Mouse (Mus musculus) forebrain, embryonic 16.5 days (tissue): ENCODE data around the gene Ppfia2. TPM values are rescaled to one million over a fixed set of nuclear protein-coding genes. Genes with fewer than 3 reads are reported as not detected.
A peak's percentile ranks its signal among the peaks of the same experiment; 100 is the strongest.

Experiments used
- ATAC-seq: fragments of 200-750 bp; cut with Nextera tagmentation; 2 replicates; pipeline ENCODE4 v1.8.0; 2017; ENCODE audit warnings: mild to moderate bottlenecking, moderate library complexity
- H3K27ac ChIP-seq: fragments of 300-500 bp; sonication (generic); 2 replicates; pipeline ENCODE4 v1.5.1; 2014; ENCODE audit warnings: low read length, control low read depth
- H3K27me3 ChIP-seq: fragments of 300-500 bp; sonication (generic); replicated peaks from 2 replicates; pipeline ENCODE4 v1.6.1; 2014; ENCODE audit warnings: low read length; ENCODE audit not compliant: control insufficient read depth, insufficient read depth
- H3K36me3 ChIP-seq: fragments of 300-500 bp; sonication (generic); 2 replicates; pipeline ENCODE4 v1.6.1; 2014; ENCODE audit not compliant: control insufficient read depth, insufficient read depth
- H3K4me1 ChIP-seq: fragments of 300-500 bp; sonication (generic); replicated peaks from 2 replicates; pipeline ENCODE4 v1.6.1; 2014; ENCODE audit warnings: low read length; ENCODE audit not compliant: control insufficient read depth, insufficient read depth
- H3K4me2 ChIP-seq: fragments of 300-500 bp; sonication (generic); 2 replicates; pipeline ENCODE4 v1.6.1; 2014; ENCODE audit warnings: mild to moderate bottlenecking, low read length, control low read depth
- H3K4me3 ChIP-seq: fragments of 300-500 bp; sonication (generic); replicated peaks from 2 replicates; pipeline ENCODE4 v1.5.1; 2014; ENCODE audit warnings: mild to moderate bottlenecking, low read length, control low read depth
- H3K9ac ChIP-seq: fragments of 300-500 bp; sonication (generic); replicated peaks from 2 replicates; pipeline ENCODE4 v1.6.1; 2014; ENCODE audit warnings: low read depth, low read length, control low read depth
- H3K9me3 ChIP-seq: fragments of 300-500 bp; sonication (generic); 2 replicates; pipeline ENCODE4 v1.6.1; 2016; ENCODE audit warnings: low read length; ENCODE audit not compliant: control insufficient read depth
- WGBS: fragments of 180-500 bp; shearing (Covaris S2); extraction: QIAGEN DNeasy Blood & Tissue Kit; methylation state at CpG from one replicate; pipeline ENCODE4 v1.1.7; 2014; 5-methylcytosine and 5-hydroxymethylcytosine counted together
- polyA plus RNA-seq: library from polyadenylated mRNA; unstranded; fragments of >200 nt; fragmentation: Nextera tagmentation; extraction: Ambion mirVana; gene quantifications from 2 replicates; pipeline ENCODE4 v1.2.1, GENCODE M21; 2015

Ppfia2 gene
- polyA plus RNA-seq, 1 experiment from 2014 or later: 39.4 TPM

GRCm38 (mm10) chr10:106924798-106925197 is 454.7 kb downstream of the Ppfia2 start:
- H3K27me3 ChIP-seq: no peaks in the 10 kb centered on the region
- H3K9me3 ChIP-seq: no peaks in the 10 kb centered on the region; the same call in 1 of the 2 replicates
- no peaks in the 10 kb centered on the region for H3K36me3 ChIP-seq
- H3K4me3 ChIP-seq: no peak overlapping the region
- no peak overlapping the region for H3K9ac ChIP-seq
- ATAC-seq: peak; percentile 28; the same call in 1 of the 2 replicates
- WGBS: 90% methylated on average over 3 of the region's 3 CpGs
- H3K4me1 ChIP-seq: 0 out of 2 replicates have a peak, but pooled peaks cover 6% of the 10 kb centered on the region
- H3K27ac ChIP-seq: no peak overlapping the region
- no peak overlapping the region for H3K4me2 ChIP-seq

- ATAC-seq: peak; percentile 41; the same call in 1 of the 2 replicates
- Histone ChIP-seq H3K4me3 (no peak overlapping the region), H3K9ac (no peak overlapping the region), H3K36me3 (no peaks in the 10 kb centered on the region), H3K27me3 (no peaks in the 10 kb centered on the region), H3K4me1 (0 out of 2 replicates have a peak, but pooled peaks cover 6% of the 10 kb centered on the region), H3K4me2 (no peak overlapping the region), H3K27ac (no peak overlapping the region), H3K9me3 (no peaks in the 10 kb centered on the region; the same call in 1 of the 2 replicates)
- 41% methylated on average over 9 of the region's 9 CpGs for WGBS
Observed at GRCm38 (mm10) chr10:106928576-106929332, 458.6 kb downstream of the Ppfia2 start.

GRCm38 (mm10) chr10:106932571-106933073 is 462.5 kb downstream of the Ppfia2 start:
- no peaks in the 10 kb centered on the region for H3K27me3 ChIP-seq
- WGBS: 38% methylated on average over 13 of the region's 13 CpGs
- ATAC-seq: no peak
- H3K27ac ChIP-seq: no peak overlapping the region
- H3K9me3 ChIP-seq: no peaks in the 10 kb centered on the region
- peak overlapping the region; percentile 16; the same call in 1 of the 2 replicates for H3K4me3 ChIP-seq
- peak overlapping the region; percentile 43 for H3K4me2 ChIP-seq
- H3K9ac ChIP-seq: no peak overlapping the region
- H3K36me3 ChIP-seq: no peaks in the 10 kb centered on the region
- 0 out of 2 replicates have a peak, but pooled peaks cover 6% of the 10 kb centered on the region for H3K4me1 ChIP-seq

GRCm38 (mm10) chr10:106936996-106937395 is 466.9 kb downstream of the Ppfia2 start:
- 81% methylated on average over 7 of the region's 7 CpGs for WGBS

GRCm38 (mm10) chr10:106938851-106939250 is 468.7 kb downstream of the Ppfia2 start:
- WGBS: 94% methylated on average over 3 of the region's 3 CpGs
- Histone ChIP-seq H3K27me3 (no peaks in the 10 kb centered on the region), H3K4me2 (no peak overlapping the region), H3K27ac (no peak overlapping the region), H3K36me3 (no peaks in the 10 kb centered on the region), H3K9ac (no peak overlapping the region), H3K4me3 (no peak overlapping the region), H3K4me1 (no peaks in the 10 kb centered on the region), H3K9me3 (no peaks in the 10 kb centered on the region)
- ATAC-seq: no peak

More at GRCm38 (mm10) chr10:106936996-106937395, 466.9 kb downstream of the Ppfia2 start:
- Histone ChIP-seq H3K9ac (no peak overlapping the region), H3K9me3 (no peaks in the 10 kb centered on the region), H3K36me3 (no peaks in the 10 kb centered on the region), H3K27ac (no peak overlapping the region), H3K4me2 (no peak overlapping the region), H3K27me3 (no peaks in the 10 kb centered on the region), H3K4me3 (no peak overlapping the region), H3K4me1 (no peaks in the 10 kb centered on the region)
- ATAC-seq: no peak

- no peak for ATAC-seq
Observed at GRCm38 (mm10) chr10:106939441-106939840, 469.3 kb downstream of the Ppfia2 start.

GRCm38 (mm10) chr10:106941380-106941779 is 471.2 kb downstream of the Ppfia2 start:
- Histone ChIP-seq H3K27me3 (no peaks in the 10 kb centered on the region), H3K4me1 (no peaks in the 10 kb centered on the region), H3K4me2 (no peak overlapping the region), H3K9me3 (no peaks in the 10 kb centered on the region), H3K27ac (no peak overlapping the region), H3K4me3 (no peak overlapping the region), H3K9ac (no peak overlapping the region), H3K36me3 (no peaks in the 10 kb centered on the region)
- WGBS: 69% methylated on average over 5 of the region's 5 CpGs
- ATAC-seq: no peak

More at GRCm38 (mm10) chr10:106939441-106939840, 469.3 kb downstream of the Ppfia2 start:
- H3K4me2 ChIP-seq: no peak overlapping the region
- 79% methylated on average over 1 of the region's 1 CpGs for WGBS
- H3K4me1 ChIP-seq: no peaks in the 10 kb centered on the region
- no peaks in the 10 kb centered on the region for H3K9me3 ChIP-seq
- H3K27ac ChIP-seq: no peak overlapping the region
- H3K9ac ChIP-seq: no peak overlapping the region
- no peak overlapping the region for H3K4me3 ChIP-seq
- no peaks in the 10 kb centered on the region for H3K27me3 ChIP-seq
- H3K36me3 ChIP-seq: no peaks in the 10 kb centered on the region

GRCm38 (mm10) chr10:106959026-106959425 is 488.9 kb downstream of the Ppfia2 start:
- Histone ChIP-seq H3K4me1 (no peaks in the 10 kb centered on the region), H3K36me3 (no peaks in the 10 kb centered on the region), H3K4me2 (no peak overlapping the region), H3K9me3 (no peaks in the 10 kb centered on the region), H3K27ac (no peak overlapping the region), H3K27me3 (no peaks in the 10 kb centered on the region), H3K9ac (no peak overlapping the region), H3K4me3 (no peak overlapping the region)
- WGBS: 85% methylated on average over 3 of the region's 3 CpGs
- no peak for ATAC-seq

- ATAC-seq: peak; percentile 85
- 26% methylated on average over 13 of the region's 13 CpGs for WGBS
- Histone ChIP-seq H3K9ac (no peak overlapping the region), H3K27me3 (no peaks in the 10 kb centered on the region), H3K4me1 (peaks cover 6% of the 10 kb centered on the region), H3K9me3 (no peaks in the 10 kb centered on the region), H3K4me2 (no peak overlapping the region), H3K36me3 (no peaks in the 10 kb centered on the region), H3K27ac (no peak overlapping the region), H3K4me3 (no peak overlapping the region)
Observed at GRCm38 (mm10) chr10:106975193-106976141, 505.3 kb downstream of the Ppfia2 start.
